Mouse (Mus musculus) embryonic facial prominence, embryonic 15.5 days (tissue): ENCODE results near the gene Tubb3. TPM values are rescaled to one million over a fixed set of nuclear protein-coding genes. Genes with fewer than 3 reads are reported as not detected.
"Not testable (repeated sequence)": the region's sequence is repeated elsewhere in the genome, so short reads cannot be mapped to it uniquely, and the experiment has no call there.

Experiments used
- ATAC-seq: fragments of 200-750 bp; cut with Nextera tagmentation; 2 replicates; pipeline ENCODE4 v1.8.0; 2017; ENCODE audit warnings: low read depth, moderate TSS enrichment; ENCODE audit not compliant: insufficient number of reproducible peaks, low FRiP score, low TSS enrichment
- H3K27ac ChIP-seq: fragments of 300-500 bp; sonication (generic); replicated peaks from 2 replicates; pipeline ENCODE4 v1.5.1; 2015; ENCODE audit warnings: mild to moderate bottlenecking, inconsistent platforms
- H3K27me3 ChIP-seq: fragments of 300-500 bp; sonication (generic); 2 replicates; pipeline ENCODE4 v1.6.1; 2015; ENCODE audit warnings: inconsistent platforms
- H3K36me3 ChIP-seq: fragments of 300-500 bp; sonication (generic); 2 replicates; pipeline ENCODE4 v1.6.1; 2015; ENCODE audit warnings: mild to moderate bottlenecking, inconsistent platforms
- H3K4me1 ChIP-seq: fragments of 300-500 bp; sonication (generic); 2 replicates; pipeline ENCODE4 v1.6.1; 2015; ENCODE audit warnings: inconsistent platforms
- H3K4me2 ChIP-seq: fragments of 300-500 bp; sonication (generic); replicated peaks from 2 replicates; pipeline ENCODE4 v1.6.1; 2015; ENCODE audit warnings: mild to moderate bottlenecking, inconsistent platforms
- H3K4me3 ChIP-seq: fragments of 300-500 bp; sonication (generic); replicated peaks from 2 replicates; pipeline ENCODE4 v1.5.1; 2015; ENCODE audit warnings: mild to moderate bottlenecking, inconsistent platforms
- H3K9ac ChIP-seq: fragments of 300-500 bp; sonication (generic); 2 replicates; pipeline ENCODE4 v1.6.1; 2015; ENCODE audit warnings: inconsistent platforms
- H3K9me3 ChIP-seq: fragments of 300-500 bp; sonication (generic); replicated peaks from 2 replicates; pipeline ENCODE4 v1.6.1; 2016; ENCODE audit warnings: inconsistent platforms
- WGBS: fragments of 180-500 bp; shearing (Covaris S2); methylation state at CpG from one replicate; pipeline ENCODE4 v1.1.7; 2015; 5-methylcytosine and 5-hydroxymethylcytosine counted together
- polyA plus RNA-seq: library from polyadenylated mRNA; unstranded; fragments of >200 nt; fragmentation: Nextera tagmentation; extraction: Ambion mirVana; gene quantifications from 2 replicates; pipeline ENCODE4 v1.2.1, GENCODE M21; 2015

Tubb3 gene
- polyA plus RNA-seq, 1 experiment from 2014 or later, result 48.1 TPM

- peak within 1 kb of the TSS; percentile 22 for H3K4me3 ChIP-seq
- peak within 1 kb of the TSS; percentile 45 for H3K4me2 ChIP-seq
- WGBS, result 67% methylated on average over 7 of the region's 7 CpGs
- no peaks in the 10 kb centered on the region for H3K4me1 ChIP-seq
- H3K36me3 ChIP-seq, result no peaks in the 10 kb centered on the region
- H3K27me3 ChIP-seq, result no peaks in the 10 kb centered on the region
- peaks cover 16% of the 10 kb centered on the region for H3K9me3 ChIP-seq
- no peak within 1 kb of the TSS for H3K27ac ChIP-seq
- no peak for ATAC-seq
- H3K9ac ChIP-seq, result no peak within 1 kb of the TSS
Measured at GRCm38 (mm10) chr8:123423441-123423840, 12.2 kb downstream of the Tubb3 start, which contains the start of gene Def8. Def8 (plus strand) TSS chr8:123423527.

- peaks cover 27% of the 10 kb centered on the region for H3K9me3 ChIP-seq
- no peak overlapping the region for H3K4me2 ChIP-seq
- no peaks in the 10 kb centered on the region for H3K4me1 ChIP-seq
- ATAC-seq, result no peak
- H3K36me3 ChIP-seq, result no peaks in the 10 kb centered on the region
- H3K27me3 ChIP-seq, result no peaks in the 10 kb centered on the region
- H3K9ac ChIP-seq, result no peak overlapping the region
- WGBS, result 94% methylated on average over 27 of the region's 27 CpGs
- no peak overlapping the region for H3K27ac ChIP-seq
- H3K4me3 ChIP-seq, result no peak overlapping the region
Measured at GRCm38 (mm10) chr8:123426511-123427509, 15.6 kb downstream of the Tubb3 start.

- Histone ChIP-seq H3K9ac (no peak overlapping the region), H3K4me3 (no peak overlapping the region), H3K4me1 (no peaks in the 10 kb centered on the region), H3K27me3 (no peaks in the 10 kb centered on the region), H3K4me2 (no peak overlapping the region), H3K36me3 (no peaks in the 10 kb centered on the region), H3K27ac (no peak overlapping the region), H3K9me3 (peaks cover 34% of the 10 kb centered on the region)
- 95% methylated on average over 24 of the region's 24 CpGs for WGBS
- ATAC-seq, result no peak
Measured at GRCm38 (mm10) chr8:123427639-123428275, 16.5 kb downstream of the Tubb3 start.

- peaks cover 34% of the 10 kb centered on the region for H3K9me3 ChIP-seq
- 96% methylated on average over 29 of the region's 29 CpGs for WGBS
- no peaks in the 10 kb centered on the region for H3K4me1 ChIP-seq
- no peak overlapping the region for H3K27ac ChIP-seq
- no peak overlapping the region for H3K4me3 ChIP-seq
- H3K36me3 ChIP-seq, result no peaks in the 10 kb centered on the region
- H3K4me2 ChIP-seq, result no peak overlapping the region
- ATAC-seq, result no peak
- no peak overlapping the region for H3K9ac ChIP-seq
- no peaks in the 10 kb centered on the region for H3K27me3 ChIP-seq
Measured at GRCm38 (mm10) chr8:123428343-123428893, 17.2 kb downstream of the Tubb3 start.

- Histone ChIP-seq H3K4me1 (no peaks in the 10 kb centered on the region), H3K4me2 (no peak overlapping the region), H3K9me3 (peaks cover 34% of the 10 kb centered on the region), H3K4me3 (no peak overlapping the region), H3K27ac (no peak overlapping the region), H3K9ac (no peak overlapping the region), H3K36me3 (no peaks in the 10 kb centered on the region), H3K27me3 (no peaks in the 10 kb centered on the region)
- 96% methylated on average over 23 of the region's 23 CpGs for WGBS
- no peak for ATAC-seq
Measured at GRCm38 (mm10) chr8:123428939-123429721, 17.9 kb downstream of the Tubb3 start.

GRCm38 (mm10) chr8:123429722-123430013 lies 18.4 kb downstream of the Tubb3 start:
- H3K4me2 ChIP-seq, H3K4me3 ChIP-seq, H3K36me3 ChIP-seq, H3K9ac ChIP-seq, H3K27ac ChIP-seq, H3K27me3 ChIP-seq, ATAC-seq, H3K4me1 ChIP-seq: not testable (repeated sequence)
- peaks cover 34% of the 10 kb centered on the region for H3K9me3 ChIP-seq
- 96% methylated on average over 15 of the region's 15 CpGs for WGBS

GRCm38 (mm10) chr8:123430936-123431335 lies 19.7 kb downstream of the Tubb3 start:
- not testable (repeated sequence) for H3K27me3 ChIP-seq, H3K4me2 ChIP-seq, H3K27ac ChIP-seq, H3K9ac ChIP-seq, H3K4me1 ChIP-seq, H3K4me3 ChIP-seq, ATAC-seq, H3K36me3 ChIP-seq
- WGBS, result 87% methylated on average over 8 of the region's 8 CpGs
- peaks cover 34% of the 10 kb centered on the region for H3K9me3 ChIP-seq

GRCm38 (mm10) chr8:123431616-123432365 lies 20.6 kb downstream of the Tubb3 start:
- Histone ChIP-seq H3K4me1 (no peaks in the 10 kb centered on the region), H3K9ac (no peak overlapping the region), H3K27ac (no peak overlapping the region), H3K36me3 (no peaks in the 10 kb centered on the region), H3K9me3 (peaks cover 34% of the 10 kb centered on the region), H3K4me2 (no peak overlapping the region), H3K4me3 (no peak overlapping the region), H3K27me3 (no peaks in the 10 kb centered on the region)
- 97% methylated on average over 25 of the region's 25 CpGs for WGBS
- no peak for ATAC-seq

GRCm38 (mm10) chr8:123432381-123432780 lies 21.2 kb downstream of the Tubb3 start:
- Histone ChIP-seq H3K9me3 (peaks cover 29% of the 10 kb centered on the region), H3K36me3 (no peaks in the 10 kb centered on the region), H3K27ac (no peak overlapping the region), H3K4me2 (no peak overlapping the region), H3K4me3 (no peak overlapping the region), H3K27me3 (no peaks in the 10 kb centered on the region), H3K4me1 (no peaks in the 10 kb centered on the region), H3K9ac (no peak overlapping the region)
- no peak for ATAC-seq
- WGBS, result 95% methylated on average over 16 of the region's 16 CpGs

- not testable (repeated sequence) for H3K4me3 ChIP-seq, H3K4me2 ChIP-seq, H3K27me3 ChIP-seq, H3K9ac ChIP-seq, H3K27ac ChIP-seq, ATAC-seq, H3K4me1 ChIP-seq, H3K36me3 ChIP-seq
- WGBS, result 96% methylated on average over 47 of the region's 47 CpGs
- H3K9me3 ChIP-seq, result peaks cover 19% of the 10 kb centered on the region; the same call in 1 of the 2 replicates
Measured at GRCm38 (mm10) chr8:123433241-123433974, 22.2 kb downstream of the Tubb3 start.
